Mouse (Mus musculus) natural killer cell, adult 2 months (primary cell): ENCODE results near the gene Tlr4.

ENCODE experiments used
- DNase-seq, 2 experiments: peaks; one replicate each; pipeline ENCODE4 v3.0.0; 2022; ENCODE audit warnings: low spot score in 2 of 2

Tlr4 gene

GRCm38 (mm10) chr4:66827463-66828162 lies at the start of gene Tlr4:
Gene Tlr4 (plus strand): TSS chr4:66827584.
- DNase-seq: peak; percentile 50 to 68

DNA sequence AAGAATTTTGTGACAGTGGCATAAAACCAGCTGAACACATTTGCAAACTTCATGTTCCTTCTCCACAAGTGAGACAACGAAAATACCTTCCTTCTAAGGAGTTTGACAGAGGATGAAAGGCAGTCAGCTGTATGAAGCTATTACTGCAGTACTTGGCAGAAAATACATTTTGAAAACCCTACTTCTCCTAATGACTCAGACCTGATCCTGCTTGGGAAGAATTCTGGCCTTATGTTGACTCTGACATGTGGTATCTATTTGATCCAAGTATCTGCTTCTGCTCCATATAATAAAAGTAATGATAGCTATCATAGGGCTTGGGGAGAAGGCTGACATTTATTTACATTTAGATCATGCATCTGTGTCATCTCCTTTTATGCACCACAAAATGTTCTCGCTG lies 33.1 kb upstream of the Tlr4 start:
- no peak for DNase-seq

DNA sequence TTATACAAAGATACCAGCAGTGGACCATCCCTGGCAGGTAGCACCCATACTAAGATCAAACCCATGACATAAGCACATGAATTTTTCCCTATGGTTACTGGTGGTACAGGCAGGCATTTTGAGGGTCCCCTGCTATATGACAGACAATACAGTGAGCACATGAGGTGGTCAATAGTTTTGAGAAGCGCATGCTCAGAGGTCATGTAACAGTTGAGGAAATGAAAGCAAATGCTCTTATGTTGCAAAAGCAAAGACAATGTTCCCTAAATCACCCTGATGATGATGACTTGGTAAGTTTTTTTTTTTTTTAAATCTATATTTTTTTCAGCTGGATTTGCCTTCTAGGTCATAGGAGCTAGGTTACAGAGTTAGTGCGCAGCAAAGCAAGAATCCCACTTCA lies 30.7 kb upstream of the Tlr4 start:
- no peak for DNase-seq

DNA sequence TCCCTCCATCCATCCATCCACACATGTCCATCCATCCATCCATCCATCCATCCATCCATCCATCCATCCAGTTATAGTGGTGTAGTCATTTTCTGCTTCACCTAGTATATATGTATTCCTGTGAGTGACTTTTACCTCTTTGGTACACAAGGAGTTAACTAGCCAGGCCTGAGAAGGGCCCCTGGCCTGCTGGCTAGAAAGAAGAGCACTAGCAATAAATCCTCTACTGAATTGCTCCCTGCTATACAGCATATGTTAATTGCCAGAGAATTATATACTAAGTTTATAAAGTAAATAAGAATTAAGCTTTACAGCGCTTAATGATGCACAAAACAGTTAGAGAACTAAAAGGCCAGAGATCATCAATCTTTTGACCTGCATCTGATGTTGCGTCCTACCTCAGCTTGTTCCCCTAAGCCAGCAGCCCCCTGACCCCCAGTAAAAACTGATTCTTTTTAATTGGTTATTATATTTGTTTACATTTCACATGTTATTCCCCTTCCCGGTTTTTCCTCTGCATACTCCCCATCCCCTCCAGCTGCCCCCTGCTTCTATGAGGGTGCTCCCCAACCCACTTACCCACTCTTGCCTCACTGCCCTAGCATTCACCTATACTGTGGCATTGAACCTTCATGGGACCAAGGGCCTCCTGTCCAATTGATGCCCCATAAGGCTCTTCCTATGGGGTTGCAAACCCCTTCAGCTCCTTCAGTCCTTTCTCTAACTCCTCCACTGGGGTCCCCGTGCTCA lies 22.7 kb upstream of the Tlr4 start:
- no peak for DNase-seq

DNA sequence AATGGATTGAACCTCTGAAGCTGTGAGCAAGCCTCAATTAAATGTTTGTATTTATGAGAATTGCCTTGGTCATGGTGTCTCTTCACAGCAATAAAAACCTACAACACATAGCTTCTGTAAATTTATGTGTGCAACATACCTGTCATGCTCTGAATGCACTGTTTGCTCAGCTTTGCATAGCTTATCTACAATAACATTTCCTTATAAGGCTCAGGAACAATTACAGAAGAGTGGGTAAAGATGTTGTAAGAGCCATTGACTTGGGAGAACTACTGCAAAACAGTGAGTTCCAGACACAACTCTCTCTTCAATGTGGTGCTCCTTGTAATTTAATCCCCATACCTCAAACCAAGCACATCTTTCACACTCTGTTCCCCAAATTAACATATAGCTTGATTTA lies 21.6 kb upstream of the Tlr4 start:
- no peak for DNase-seq

DNA sequence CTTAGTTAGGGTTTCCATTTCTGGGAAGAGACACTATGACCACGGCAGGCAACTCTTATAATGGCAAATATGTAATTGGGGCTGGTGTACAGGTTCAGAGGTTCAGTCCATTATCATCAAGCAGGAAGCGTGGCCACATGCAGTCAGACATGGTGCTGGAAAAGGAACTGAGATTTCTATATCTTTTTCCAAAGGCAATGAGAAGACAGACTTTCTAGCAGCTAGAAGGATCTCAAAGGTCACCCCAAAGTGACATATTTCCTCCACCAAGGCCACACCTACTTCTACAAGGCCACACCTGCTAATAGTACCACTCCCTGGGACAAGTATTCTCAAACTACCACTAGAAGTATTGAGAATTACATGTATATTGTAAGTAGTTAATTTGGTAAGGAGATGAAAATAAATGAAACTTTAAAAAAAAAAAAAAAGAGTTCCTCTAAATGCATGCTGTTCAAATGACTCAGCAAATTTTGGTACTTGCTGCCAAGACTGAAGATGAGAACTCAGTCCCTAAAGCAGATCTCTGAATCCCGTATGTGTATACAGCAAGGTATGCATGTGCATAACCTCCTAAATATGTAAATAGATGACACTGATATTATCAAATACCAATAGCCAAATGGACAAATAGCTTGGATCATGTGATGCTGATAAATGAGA lies 10.9 kb upstream of the Tlr4 start:
- DNase-seq: no peak

DNA sequence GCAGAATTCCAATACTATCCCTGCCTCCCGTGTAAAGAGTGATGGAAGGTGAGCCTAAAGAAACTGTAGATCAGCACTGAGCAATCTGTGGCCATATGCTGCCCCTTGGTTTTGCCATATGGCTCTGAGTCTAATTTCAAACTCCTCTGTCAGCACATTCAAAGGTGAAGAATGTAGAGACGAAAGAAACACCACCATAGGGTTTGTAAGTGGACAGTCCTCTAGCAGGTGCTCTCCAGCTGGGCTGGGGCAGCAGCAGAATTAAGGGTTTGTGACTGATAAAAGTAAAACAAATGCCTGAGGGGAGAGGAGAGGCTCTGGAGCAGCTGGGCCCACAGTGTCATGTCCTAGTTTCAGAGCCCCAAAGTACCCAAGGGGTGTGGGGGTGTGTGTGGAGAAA lies 6.2 kb upstream of the Tlr4 start:
- no peak for DNase-seq

GRCm38 (mm10) chr4:66821764-66822163 lies 5.6 kb upstream of the Tlr4 start:
- no peak for DNase-seq

GRCm38 (mm10) chr4:66828163-66828668 lies 832 bp downstream of the Tlr4 start:
- DNase-seq: no peak

- no peak for DNase-seq
Observed at GRCm38 (mm10) chr4:66828686-66829085, 1.3 kb downstream of the Tlr4 start.

GRCm38 (mm10) chr4:66838071-66838470 lies 10.7 kb downstream of the Tlr4 start:
- DNase-seq: no peak

GRCm38 (mm10) chr4:66843255-66843654 lies 15.9 kb downstream of the Tlr4 start:
- peak in 1 of 2 experiments; percentile 27 for DNase-seq

DNA sequence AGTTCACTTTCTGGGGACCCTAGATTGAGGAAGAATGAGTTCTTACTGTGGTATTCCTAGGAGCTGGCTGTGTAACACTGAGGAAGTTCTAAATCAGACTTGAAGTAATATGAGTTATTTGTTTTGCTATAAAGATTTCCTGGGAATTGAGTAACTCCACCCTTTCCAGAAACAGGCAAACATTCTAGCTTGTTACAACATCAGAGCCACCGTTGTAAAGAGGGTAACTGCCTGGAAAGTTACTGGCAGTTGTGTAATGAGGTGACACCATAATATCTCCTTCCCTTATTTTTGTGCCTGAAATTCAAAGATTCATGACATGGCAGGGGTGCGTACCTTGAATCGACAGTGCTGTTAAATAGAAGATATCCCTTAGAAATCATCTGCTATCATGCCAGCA lies 24.6 kb downstream of the Tlr4 start:
- DNase-seq: no peak

DNA sequence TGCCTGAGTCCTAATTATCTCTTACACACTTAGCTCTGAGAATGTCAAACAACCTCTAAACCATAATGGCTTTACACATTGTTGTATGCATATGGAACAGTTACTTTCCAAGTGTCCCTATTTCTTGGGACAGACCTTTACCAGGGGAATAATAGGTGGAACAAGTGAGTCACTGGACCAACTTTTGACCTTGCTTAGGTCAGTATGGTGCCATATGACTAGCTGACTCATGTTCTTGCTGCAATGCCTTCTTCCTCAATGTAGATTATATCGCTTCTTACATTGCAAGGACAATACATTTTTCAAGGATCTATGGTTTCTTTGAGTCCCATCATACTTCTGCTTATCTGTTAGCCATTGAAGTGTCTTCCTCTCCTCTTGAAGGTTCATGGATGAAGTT lies 29.6 kb downstream of the Tlr4 start:
- DNase-seq: no peak

DNA sequence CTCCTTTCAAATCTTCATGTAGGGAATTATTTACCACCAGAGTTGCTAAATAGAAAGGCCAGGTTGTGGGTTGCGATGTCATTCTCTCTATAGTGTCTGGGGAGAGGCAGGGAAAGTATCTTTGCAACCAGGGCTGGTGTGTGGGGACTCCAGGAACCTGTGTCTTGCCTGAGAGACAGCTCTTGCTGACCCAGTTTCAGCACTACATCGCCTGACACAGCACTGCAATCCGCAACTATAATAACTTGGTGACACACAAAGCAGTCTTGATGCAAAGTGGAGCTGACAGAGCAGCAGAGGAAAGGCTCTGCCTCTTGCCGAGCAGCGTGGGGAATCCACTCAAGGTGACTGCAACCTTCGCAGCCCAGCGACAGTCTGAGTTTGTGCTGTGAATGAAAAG lies 42.5 kb downstream of the Tlr4 start:
- no peak for DNase-seq

DNA sequence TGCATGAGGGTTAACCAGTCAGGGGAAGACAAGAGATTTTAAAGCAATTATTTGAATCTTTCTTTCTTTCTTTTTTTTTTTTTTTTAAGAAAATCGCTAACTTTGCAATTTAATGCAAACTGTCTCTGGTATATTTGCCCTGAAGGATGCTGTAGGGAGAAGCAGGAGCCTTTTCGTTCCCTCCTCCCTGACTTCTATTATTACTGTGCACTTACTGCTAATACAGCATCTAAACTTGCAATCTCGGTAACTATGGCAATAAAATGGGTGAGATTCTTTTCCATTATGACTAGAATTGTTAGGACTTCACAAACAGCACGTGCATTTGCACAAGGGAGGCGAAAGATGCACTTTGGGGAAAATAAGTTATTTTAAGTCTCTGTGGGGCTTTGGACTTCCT lies 44.6 kb downstream of the Tlr4 start:
- DNase-seq: no peak

DNA sequence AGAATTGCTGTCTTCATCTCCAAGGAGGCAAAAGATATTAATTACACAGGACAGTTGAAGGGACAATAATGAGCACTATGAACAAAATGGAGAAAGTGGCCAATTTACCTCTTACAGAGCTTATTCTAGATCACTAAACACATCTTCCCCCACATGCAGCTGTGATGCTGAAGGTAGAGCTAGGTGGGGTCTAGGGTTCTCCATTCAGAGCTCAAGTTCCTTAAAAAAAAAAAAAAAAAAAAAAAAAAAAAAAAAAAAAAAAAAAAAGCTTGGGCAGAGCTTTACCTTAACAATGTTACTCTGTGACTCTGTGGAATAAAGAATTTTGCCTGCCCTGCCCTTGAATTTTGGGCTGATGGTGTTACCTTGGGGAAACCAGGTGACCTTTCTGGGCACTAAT lies 46.0 kb downstream of the Tlr4 start:
- no peak for DNase-seq

DNA sequence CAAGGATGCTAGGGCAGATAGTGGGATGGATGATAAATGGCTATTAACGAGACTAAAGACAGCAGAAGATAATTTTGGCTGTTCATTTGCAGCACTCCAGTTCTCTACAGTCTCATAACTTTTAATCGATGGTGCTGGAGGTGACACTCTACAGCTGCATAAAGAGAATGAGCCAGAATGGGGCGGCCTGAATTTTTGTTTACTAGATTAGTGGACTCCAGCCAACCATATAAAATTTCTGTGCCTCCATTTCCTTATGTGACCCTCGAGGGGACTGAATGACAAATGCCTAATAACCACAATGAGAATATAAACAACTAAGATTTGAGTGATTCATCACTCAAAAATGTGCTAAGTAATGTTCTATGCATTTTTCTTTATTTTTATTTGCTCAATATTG lies 48.4 kb downstream of the Tlr4 start:
- DNase-seq: no peak

DNA sequence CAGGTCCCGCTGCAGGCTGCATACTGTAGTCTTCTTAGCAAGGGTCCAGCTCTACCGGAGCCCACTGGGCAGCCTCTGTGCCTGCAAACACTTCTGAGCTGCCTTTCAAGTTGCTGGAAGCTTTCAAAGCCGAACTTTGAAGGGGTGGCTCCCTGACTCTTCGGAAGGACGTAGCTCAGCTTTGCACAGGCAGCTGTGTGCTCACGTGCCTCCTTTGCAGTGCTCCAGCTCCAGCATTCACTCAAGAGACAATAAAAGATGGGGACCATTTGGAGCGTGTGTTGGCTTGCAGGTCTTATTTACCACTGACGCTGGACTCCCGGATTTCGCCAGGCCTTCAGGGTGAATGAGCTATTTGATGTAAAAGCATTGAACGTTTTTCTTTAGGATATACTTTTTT lies 50.2 kb downstream of the Tlr4 start:
- no peak for DNase-seq

DNA sequence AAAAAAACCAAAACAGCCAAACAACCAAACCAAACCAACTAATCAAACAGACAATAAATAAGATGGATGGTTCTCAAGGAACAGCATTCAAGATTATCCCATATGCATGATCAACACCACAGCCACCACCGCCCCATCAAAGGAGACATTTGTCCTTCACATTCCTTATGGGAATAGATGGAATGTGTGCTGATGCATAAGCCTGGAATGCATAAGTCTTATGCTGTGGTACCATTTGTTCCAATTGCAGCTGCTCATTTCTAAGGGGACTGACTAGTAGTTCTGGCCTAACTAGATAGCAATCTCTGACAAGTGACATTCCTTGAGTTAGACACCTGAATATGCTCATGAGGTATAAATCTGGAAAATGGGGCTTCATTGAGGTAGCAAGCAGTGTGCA lies 54.1 kb downstream of the Tlr4 start:
- DNase-seq: no peak

DNA sequence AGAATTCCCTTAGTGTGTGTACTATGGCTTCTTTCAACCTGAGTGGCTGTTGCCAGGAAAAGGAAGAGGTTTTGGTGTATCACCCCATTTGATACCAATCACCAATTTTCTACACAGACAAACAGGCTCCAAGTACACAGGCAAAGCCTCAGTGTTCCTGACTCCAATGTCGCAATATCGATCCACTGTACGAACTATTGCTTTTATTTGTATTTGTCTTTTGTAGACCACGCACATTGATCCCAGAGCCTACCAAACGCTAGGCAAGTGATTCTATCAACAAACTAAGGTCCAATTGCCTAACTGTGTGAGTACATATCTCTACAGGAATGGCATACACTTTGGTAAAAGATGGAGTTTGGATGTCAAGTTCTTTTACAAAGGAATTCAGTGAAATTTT lies 55.9 kb downstream of the Tlr4 start:
- no peak for DNase-seq

GRCm38 (mm10) chr4:66894547-66894946 lies 67.2 kb downstream of the Tlr4 start:
- peak; percentile 4 to 6 for DNase-seq

- DNase-seq: no peak
Observed at GRCm38 (mm10) chr4:66894981-66895380, 67.6 kb downstream of the Tlr4 start.
